Mouse (Mus musculus): ENCODE data around the gene Dnah12. TPM values are rescaled to one million over a fixed set of nuclear protein-coding genes. Genes with fewer than 3 reads are reported as not detected.

Gene Dnah12
- total and polyA plus RNA-seq, 2 experiments from 2014 or later: 0.21 to 0.60 TPM

DNA sequence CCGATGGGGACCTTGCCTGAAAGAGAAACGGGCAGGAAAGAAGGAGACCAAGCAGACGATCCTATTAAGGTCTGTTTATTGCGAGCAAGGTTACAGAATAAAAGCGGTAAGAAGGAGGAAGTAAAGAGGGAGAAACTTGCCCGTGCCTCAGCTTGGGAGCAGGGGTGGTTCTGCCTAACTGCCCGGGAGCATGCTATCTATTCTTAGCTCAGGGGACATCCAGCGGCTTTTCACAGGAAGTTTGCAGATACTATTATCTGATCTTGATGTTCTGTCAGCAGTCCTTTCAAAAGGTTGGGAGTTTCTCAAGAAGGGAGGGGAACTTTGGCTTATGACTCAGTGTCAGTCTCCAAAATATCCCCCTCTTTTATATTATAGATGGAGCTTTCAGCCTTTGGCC, 65.5 kb downstream of the Dnah12 start:
- no peak for ATAC-seq (ENCODE audit: low FRiP score)
- no peaks in the 10 kb centered on the region for H3K4me1 ChIP-seq (ENCODE audit: insufficient read depth, low read length)
- H3K4me3 ChIP-seq (ENCODE audit: low read depth, low read length): no peak overlapping the region
- DNase-seq (ENCODE audit: low spot score): no peak
- H3K9me3 ChIP-seq (ENCODE audit: low read length): no peaks in the 10 kb centered on the region
- no peak for TF ChIP-seq CTCF (IDR thresholded peaks at IDR 0.05)
- H3K9ac ChIP-seq (replicated peaks; ENCODE audit: low read length, poor library complexity, severe bottlenecking): no peak overlapping the region
- WGBS: 89% methylated on average over 8 of the region's 8 CpGs
- H3K36me3 ChIP-seq (ENCODE audit: insufficient read depth, low read length): no peaks in the 10 kb centered on the region
- no peak overlapping the region for H3K27ac ChIP-seq (ENCODE audit: low read depth, low read length)
- H3K27me3 ChIP-seq (ENCODE audit: insufficient read depth, low read length): no peaks in the 10 kb centered on the region
- no peak overlapping the region for H3K4me2 ChIP-seq (ENCODE audit: low read depth, low read length, poor library complexity, severe bottlenecking)

GRCm38 (mm10) chr14:26764827-26765226, 71.8 kb downstream of the Dnah12 start:
- 82% methylated on average over 6 of the region's 6 CpGs for WGBS
- Histone ChIP-seq H3K4me1 (ENCODE audit: insufficient read depth, low read length) (no peaks in the 10 kb centered on the region), H3K27ac (ENCODE audit: low read depth, low read length) (no peak overlapping the region), H3K9ac (replicated peaks; ENCODE audit: low read length, poor library complexity, severe bottlenecking) (no peak overlapping the region), H3K36me3 (ENCODE audit: insufficient read depth, low read length) (no peaks in the 10 kb centered on the region), H3K9me3 (ENCODE audit: low read length) (0 out of 2 replicates have a peak, but pooled peaks cover 3% of the 10 kb centered on the region), H3K27me3 (ENCODE audit: insufficient read depth, low read length) (no peaks in the 10 kb centered on the region), H3K4me2 (ENCODE audit: low read depth, low read length, poor library complexity, severe bottlenecking) (no peak overlapping the region), H3K4me3 (ENCODE audit: low read depth, low read length) (no peak overlapping the region)
- DNase-seq (ENCODE audit: low spot score): no peak
- ATAC-seq (ENCODE audit: low FRiP score): no peak
- no peak for TF ChIP-seq CTCF (IDR thresholded peaks at IDR 0.05)

DNA sequence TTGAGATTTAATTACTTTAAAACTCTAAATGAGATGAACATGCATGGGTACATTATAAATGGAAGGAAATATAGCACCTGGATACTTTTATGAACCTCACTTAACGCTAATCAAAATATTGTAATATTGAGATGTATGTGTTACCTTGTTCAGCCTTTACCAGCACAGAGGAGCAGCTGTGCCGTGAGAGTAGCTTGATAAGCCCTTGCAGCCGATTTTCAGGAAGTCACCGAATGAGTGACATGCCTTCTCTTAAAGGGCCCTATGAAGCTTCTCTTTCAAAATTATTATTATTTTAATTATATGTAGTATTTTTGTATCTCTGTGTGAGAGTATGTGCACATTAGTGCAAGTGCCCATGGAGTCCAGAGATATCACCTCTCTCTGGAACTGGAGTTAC, 75.1 kb downstream of the Dnah12 start:
- Histone ChIP-seq H3K4me3 (ENCODE audit: low read depth, low read length) (no peak overlapping the region), H3K4me1 (ENCODE audit: insufficient read depth, low read length) (no peaks in the 10 kb centered on the region), H3K9ac (replicated peaks; ENCODE audit: low read length, poor library complexity, severe bottlenecking) (no peak overlapping the region), H3K9me3 (ENCODE audit: low read length) (0 out of 2 replicates have a peak, but pooled peaks cover 3% of the 10 kb centered on the region), H3K36me3 (ENCODE audit: insufficient read depth, low read length) (no peaks in the 10 kb centered on the region), H3K27ac (ENCODE audit: low read depth, low read length) (no peak overlapping the region), H3K4me2 (ENCODE audit: low read depth, low read length, poor library complexity, severe bottlenecking) (no peak overlapping the region), H3K27me3 (ENCODE audit: insufficient read depth, low read length) (no peaks in the 10 kb centered on the region)
- no peak for TF ChIP-seq CTCF (IDR thresholded peaks at IDR 0.05)
- no peak for ATAC-seq (ENCODE audit: low FRiP score)
- WGBS: 85% methylated on average over 4 of the region's 4 CpGs
- no peak for DNase-seq (ENCODE audit: low spot score)

DNA sequence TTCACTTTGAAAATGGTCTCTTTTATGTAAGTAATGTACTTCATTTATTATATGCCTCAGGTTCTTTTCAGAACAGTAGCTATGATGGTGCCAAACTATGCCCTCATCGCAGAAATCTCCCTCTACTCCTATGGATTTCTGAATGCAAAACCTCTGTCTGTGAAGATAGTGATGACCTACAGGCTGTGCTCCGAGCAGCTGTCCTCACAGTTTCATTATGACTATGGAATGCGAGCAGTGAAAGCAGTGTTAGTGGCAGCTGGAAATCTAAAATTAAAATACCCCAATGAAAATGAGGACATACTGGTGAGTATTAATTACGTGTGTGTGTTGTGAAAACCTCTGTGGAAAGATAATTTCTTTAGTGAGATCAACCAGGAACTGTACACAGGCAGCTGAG, 80.5 kb downstream of the Dnah12 start:
- Histone ChIP-seq H3K9ac (replicated peaks; ENCODE audit: low read length, poor library complexity, severe bottlenecking) (no peak overlapping the region), H3K4me3 (ENCODE audit: low read depth, low read length) (no peak overlapping the region), H3K9me3 (ENCODE audit: low read length) (no peaks in the 10 kb centered on the region), H3K27me3 (ENCODE audit: insufficient read depth, low read length) (no peaks in the 10 kb centered on the region), H3K36me3 (ENCODE audit: insufficient read depth, low read length) (no peaks in the 10 kb centered on the region), H3K4me2 (ENCODE audit: low read depth, low read length, poor library complexity, severe bottlenecking) (no peak overlapping the region), H3K4me1 (ENCODE audit: insufficient read depth, low read length) (no peaks in the 10 kb centered on the region), H3K27ac (ENCODE audit: low read depth, low read length) (no peak overlapping the region)
- 59% methylated on average over 4 of the region's 4 CpGs for WGBS
- no peak for ATAC-seq (ENCODE audit: low FRiP score)
- TF ChIP-seq CTCF (IDR thresholded peaks at IDR 0.05): no peak
- DNase-seq (ENCODE audit: low spot score): no peak

GRCm38 (mm10) chr14:26783731-26784130, 90.7 kb downstream of the Dnah12 start:
- H3K9ac ChIP-seq (replicated peaks; ENCODE audit: low read length, poor library complexity, severe bottlenecking): no peak overlapping the region
- no peaks in the 10 kb centered on the region for H3K4me1 ChIP-seq (ENCODE audit: insufficient read depth, low read length)
- no peak overlapping the region for H3K4me2 ChIP-seq (ENCODE audit: low read depth, low read length, poor library complexity, severe bottlenecking)
- no peak for DNase-seq (ENCODE audit: low spot score)
- no peak for ATAC-seq (ENCODE audit: low FRiP score)
- TF ChIP-seq CTCF (IDR thresholded peaks at IDR 0.05): no peak
- H3K4me3 ChIP-seq (ENCODE audit: low read depth, low read length): no peak overlapping the region
- H3K36me3 ChIP-seq (ENCODE audit: insufficient read depth, low read length): no peaks in the 10 kb centered on the region
- no peak overlapping the region for H3K27ac ChIP-seq (ENCODE audit: low read depth, low read length)
- no peaks in the 10 kb centered on the region for H3K27me3 ChIP-seq (ENCODE audit: insufficient read depth, low read length)
- 70% methylated on average over 4 of the region's 4 CpGs for WGBS
- H3K9me3 ChIP-seq (ENCODE audit: low read length): no peaks in the 10 kb centered on the region

GRCm38 (mm10) chr14:26785695-26786094, 92.6 kb downstream of the Dnah12 start:
- peak; percentile 42 for DNase-seq (ENCODE audit: low spot score)
- Histone ChIP-seq H3K4me1 (ENCODE audit: insufficient read depth, low read length) (no peaks in the 10 kb centered on the region), H3K9ac (replicated peaks; ENCODE audit: low read length, poor library complexity, severe bottlenecking) (no peak overlapping the region), H3K27me3 (ENCODE audit: insufficient read depth, low read length) (no peaks in the 10 kb centered on the region), H3K4me2 (ENCODE audit: low read depth, low read length, poor library complexity, severe bottlenecking) (no peak overlapping the region), H3K36me3 (ENCODE audit: insufficient read depth, low read length) (no peaks in the 10 kb centered on the region), H3K4me3 (ENCODE audit: low read depth, low read length) (no peak overlapping the region), H3K27ac (ENCODE audit: low read depth, low read length) (no peak overlapping the region), H3K9me3 (ENCODE audit: low read length) (no peaks in the 10 kb centered on the region)
- peak; percentile 58 for TF ChIP-seq CTCF (IDR thresholded peaks at IDR 0.05)
- WGBS: 59% methylated on average over 4 of the region's 4 CpGs
- ATAC-seq (ENCODE audit: low FRiP score): no peak
